In genomic region chr7:96617371-96617770, GRCm38 (mm10) we compare ENCODE assay signal across 23 mouse cellular contexts.
"Had no signal": no experiment of that assay in that cellular context is flagged by ENCODE, and none has a peak within 500 bp of the region (broad histone marks: within the 10 kb centered on the region; RNA-seq: fewer than 3 reads in every experiment).

No protein-coding gene starts in this region.

- DNase-seq: gastrocnemius, adult 2 months; gastrocnemius, postnatal 10 days; gastrocnemius, postnatal 25 days; heart, adult 18-20 months; heart, postnatal 14 days; heart, postnatal 36 days; kidney, adult 11 months; kidney, adult 8-10 months; kidney, postnatal 14 days; kidney, postnatal 36 days; layer of hippocampus, postnatal 36 days; left cerebral cortex, postnatal 4 days; liver; liver, embryonic 13.5 days had no signal

- H3K4me1 ChIP-seq: heart, embryonic 13.5 days; heart, embryonic 15.5 days; hindbrain, embryonic 13.5 days; hindbrain, embryonic 15.5 days; liver, embryonic 13.5 days; liver, embryonic 15.5 days had no signal

- H3K9me3 ChIP-seq: heart, embryonic 10.5 days; heart, embryonic 13.5 days; heart, embryonic 15.5 days; hindbrain, embryonic 13.5 days; hindbrain, embryonic 15.5 days; limb, embryonic 12.5 days; liver, embryonic 13.5 days; liver, embryonic 15.5 days had no signal

- H3K9ac ChIP-seq: heart, embryonic 13.5 days; heart, embryonic 15.5 days; hindbrain, embryonic 13.5 days; hindbrain, embryonic 15.5 days; limb, embryonic 12.5 days; liver, embryonic 13.5 days; liver, embryonic 15.5 days had no signal

- H3K4me3 ChIP-seq: gastrocnemius, adult 2 months; heart, embryonic 10.5 days; heart, embryonic 13.5 days; heart, embryonic 15.5 days; hindbrain, embryonic 13.5 days; hindbrain, embryonic 15.5 days; limb, embryonic 12.5 days; liver, embryonic 13.5 days; liver, embryonic 15.5 days had no signal

- H3K36me3 ChIP-seq: heart, embryonic 10.5 days; heart, embryonic 13.5 days; heart, embryonic 15.5 days; hindbrain, embryonic 13.5 days; hindbrain, embryonic 15.5 days; limb, embryonic 12.5 days; liver, embryonic 13.5 days; liver, embryonic 15.5 days had no signal

- H3K27ac ChIP-seq: gastrocnemius, adult 2 months; heart, embryonic 10.5 days; heart, embryonic 13.5 days; heart, embryonic 15.5 days; hindbrain, embryonic 13.5 days; hindbrain, embryonic 15.5 days; hindbrain, postnatal 0 days; limb, embryonic 12.5 days; liver, embryonic 13.5 days; liver, embryonic 15.5 days had no signal

- ATAC-seq: hindbrain, postnatal 0 days had no signal

- H3K27me3 ChIP-seq: heart, embryonic 15.5 days; hindbrain, embryonic 13.5 days; hindbrain, embryonic 15.5 days; limb, embryonic 12.5 days; liver, embryonic 13.5 days; liver, embryonic 15.5 days had no signal

- H3K4me2 ChIP-seq: heart, embryonic 13.5 days; heart, embryonic 15.5 days; hindbrain, embryonic 13.5 days; hindbrain, embryonic 15.5 days; limb, embryonic 12.5 days; liver, embryonic 11.5 days; liver, embryonic 13.5 days; liver, embryonic 15.5 days had no signal
